Mouse (Mus musculus): Measurements from ENCODE around the gene Dst.

DNA sequence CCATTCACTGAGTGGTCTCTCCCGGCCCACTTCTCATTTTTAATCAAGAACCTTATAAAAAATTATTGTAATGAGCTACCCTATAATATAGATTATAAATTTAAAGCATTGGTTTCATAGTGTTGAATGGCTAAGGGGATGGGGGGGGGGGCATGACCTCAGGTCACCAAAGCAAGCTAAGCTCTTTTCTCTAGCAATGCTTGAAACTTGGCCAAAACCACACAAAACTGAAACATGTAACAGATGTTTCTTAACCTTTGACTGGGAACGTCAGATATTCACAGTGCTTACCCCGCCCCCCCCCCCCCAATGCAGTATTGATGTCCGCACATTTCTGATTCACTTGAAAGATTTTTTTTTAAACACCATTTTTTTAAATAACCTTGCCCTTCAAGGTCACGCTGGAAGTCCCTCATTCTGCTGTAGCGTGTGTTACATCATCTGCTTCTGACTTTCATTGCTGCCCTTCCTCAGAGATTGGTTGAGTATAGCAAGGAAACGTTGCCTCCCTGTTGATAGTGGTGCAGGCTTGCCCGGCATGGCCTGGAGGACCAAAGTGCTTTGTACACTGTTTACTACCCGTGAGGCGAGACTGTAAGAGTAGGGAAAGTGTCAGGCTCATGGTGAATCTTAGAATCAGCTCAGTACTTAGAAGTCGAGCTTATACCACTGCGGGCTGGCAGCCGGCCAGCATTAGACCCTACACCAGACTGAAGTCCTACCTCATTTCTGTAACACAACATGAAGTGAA lies 380.9 kb downstream of the Dst start:
- TF ChIP-seq CTCF (conservative IDR thresholded peaks at IDR 0.05 in 1 of 2, IDR thresholded peaks at IDR 0.05 in 1 of 2; ENCODE audit: low read depth in 2 of 2, low read length in 2 of 2) (no peak), USF1 (IDR thresholded peaks at IDR 0.05; ENCODE audit: low read depth, low read length) (no peak), NRF1 (IDR thresholded peaks at IDR 0.05; ENCODE audit: low read depth, low read length) (no peak), MAFK (IDR thresholded peaks at IDR 0.05; ENCODE audit: insufficient replicate concordance, low read length) (no peak)
